Mouse (Mus musculus) adrenal gland, adult 8-10 months (tissue): ENCODE data around the gene Hspbap1. TPM values are rescaled to one million over a fixed set of nuclear protein-coding genes. Genes with fewer than 3 reads are reported as not detected.

Experiments used
- DNase-seq: peaks from one replicate; pipeline ENCODE4 v3.0.0; 2022
- total RNA-seq, 4 experiments: library from RNA; stranded (reverse); gene quantifications; 2 replicates each; pipeline ENCODE4 v1.2.4; 2022

Hspbap1 gene
- 1 to 10 TPM; 6.6 to 9.8 (median 7.8) TPM for total RNA-seq

GRCm38 (mm10) chr16:35769878-35770657, at the start of gene Hspbap1:
TSS of gene Hspbap1 (plus strand) at chr16:35770375.
- peak; percentile 85 for DNase-seq

GRCm38 (mm10) chr16:35724561-35724960, 45.6 kb upstream of the Hspbap1 start:
- no peak for DNase-seq

GRCm38 (mm10) chr16:35726601-35727000, 43.6 kb upstream of the Hspbap1 start:
- no peak for DNase-seq

GRCm38 (mm10) chr16:35729151-35729738, 40.9 kb upstream of the Hspbap1 start:
- no peak for DNase-seq

- DNase-seq: no peak
These were observed 38.1 kb upstream of the Hspbap1 start for GRCm38 (mm10) chr16:35732096-35732495.

- DNase-seq: peak; percentile 17
These were observed 36.1 kb upstream of the Hspbap1 start for GRCm38 (mm10) chr16:35734038-35734437.

GRCm38 (mm10) chr16:35738096-35738767, 31.9 kb upstream of the Hspbap1 start:
- DNase-seq: no peak

- DNase-seq: no peak
These were observed 30.6 kb upstream of the Hspbap1 start for GRCm38 (mm10) chr16:35739548-35739947.

GRCm38 (mm10) chr16:35740357-35740756, 29.8 kb upstream of the Hspbap1 start:
- DNase-seq: no peak

- DNase-seq: no peak
These were observed 29.2 kb upstream of the Hspbap1 start for GRCm38 (mm10) chr16:35740943-35741342.

- no peak for DNase-seq
These were observed 28.6 kb upstream of the Hspbap1 start for GRCm38 (mm10) chr16:35741621-35742020.

GRCm38 (mm10) chr16:35742251-35742937, 27.8 kb upstream of the Hspbap1 start:
- DNase-seq: no peak

- no peak for DNase-seq
These were observed 22.5 kb upstream of the Hspbap1 start for GRCm38 (mm10) chr16:35747417-35748236.

GRCm38 (mm10) chr16:35748237-35748603, 22.0 kb upstream of the Hspbap1 start:
- no peak for DNase-seq

- DNase-seq: no peak
These were observed 20.8 kb upstream of the Hspbap1 start for GRCm38 (mm10) chr16:35749385-35749784.

- no peak for DNase-seq
These were observed 18.3 kb upstream of the Hspbap1 start for GRCm38 (mm10) chr16:35751841-35752240.

- DNase-seq: no peak
These were observed 16.2 kb upstream of the Hspbap1 start for GRCm38 (mm10) chr16:35753926-35754325.

GRCm38 (mm10) chr16:35755502-35756334, 14.5 kb upstream of the Hspbap1 start:
- DNase-seq: no peak

- no peak for DNase-seq
These were observed 13.5 kb upstream of the Hspbap1 start for GRCm38 (mm10) chr16:35756697-35757096.

GRCm38 (mm10) chr16:35759401-35759800, 10.8 kb upstream of the Hspbap1 start:
- DNase-seq: no peak
